Mouse (Mus musculus): ENCODE measurements around the gene C1rl. TPM values are rescaled to one million over a fixed set of nuclear protein-coding genes. Genes with fewer than 3 reads are reported as not detected.
A peak's percentile ranks its signal among the peaks of the same experiment; 100 is the strongest.
"Not testable (repeated sequence)": the region's sequence is repeated elsewhere in the genome, so short reads cannot be mapped to it uniquely, and the experiment has no call there.

Gene C1rl
- total RNA-seq, 2 experiments from 2014 or later = 0.64 to 1.2 TPM

- DNase-seq = no peak
- intact Hi-C loops (cut with DNase I; ENCODE audit: low total_unique reads) = no loop called here
These were observed 3.1 kb downstream of the C1rl start for GRCm38 (mm10) chr6:124496054-124496453.

DNA sequence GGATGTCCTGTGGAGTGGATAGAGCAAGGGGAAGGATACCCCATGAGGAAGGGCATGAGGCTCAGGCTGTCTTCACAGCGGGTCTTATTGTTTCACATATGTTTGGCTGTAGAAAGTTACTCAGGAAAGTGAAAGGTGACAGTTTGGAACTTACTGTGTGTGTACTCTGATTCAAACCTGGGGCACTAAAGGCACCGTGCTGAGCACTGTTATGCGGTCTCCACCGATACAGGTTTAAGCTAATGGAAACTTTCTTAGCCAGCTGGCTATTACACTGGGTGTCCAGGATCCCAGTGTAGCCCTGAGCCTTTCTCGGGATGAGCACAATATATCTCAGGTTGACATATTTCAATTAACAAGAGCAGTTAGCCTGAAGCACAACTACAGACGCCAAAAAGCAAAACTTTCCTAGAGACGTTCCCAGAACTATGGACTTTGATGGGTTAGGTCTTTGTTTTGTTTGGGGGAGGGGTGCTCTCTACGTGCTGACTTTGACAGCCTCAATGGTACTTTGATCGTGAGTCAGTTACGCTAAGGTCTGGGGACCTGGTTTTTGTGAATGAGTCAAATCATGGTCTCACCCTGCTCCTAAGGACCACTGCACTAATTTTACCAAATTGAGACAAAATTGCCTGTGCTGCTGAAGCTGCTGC is 7.1 kb downstream of the C1rl start:
- intact Hi-C loops (cut with DNase I; ENCODE audit: low total_unique reads) = no loop called here
- DNase-seq = no peak

DNA sequence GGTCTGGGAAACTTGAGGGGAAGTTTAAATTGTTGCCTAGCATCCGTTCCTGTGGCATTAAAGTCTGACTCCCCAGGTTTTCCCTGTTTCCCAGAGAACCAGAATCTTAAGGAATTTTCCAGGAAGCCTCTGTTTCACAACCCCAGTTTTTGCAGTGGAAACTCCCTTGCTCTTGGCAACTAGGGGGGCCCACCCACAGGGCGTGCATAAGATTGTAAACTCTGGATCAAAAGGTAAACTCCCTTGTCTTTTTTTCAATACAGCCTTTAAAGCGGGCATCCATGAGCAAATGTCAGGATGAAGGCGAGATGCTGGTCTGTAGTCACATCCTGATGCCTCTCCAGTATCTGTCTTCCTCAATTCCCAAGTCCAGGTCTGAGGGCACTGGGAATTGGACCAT is 8.6 kb downstream of the C1rl start:
- intact Hi-C loops (cut with DNase I; ENCODE audit: low total_unique reads) = no loop called here
- peak; percentile 42 for DNase-seq

- no peak for DNase-seq
- intact Hi-C loops (cut with DNase I; ENCODE audit: low total_unique reads) = no loop called here
These were observed 9.1 kb downstream of the C1rl start for GRCm38 (mm10) chr6:124502021-124502420.

DNA sequence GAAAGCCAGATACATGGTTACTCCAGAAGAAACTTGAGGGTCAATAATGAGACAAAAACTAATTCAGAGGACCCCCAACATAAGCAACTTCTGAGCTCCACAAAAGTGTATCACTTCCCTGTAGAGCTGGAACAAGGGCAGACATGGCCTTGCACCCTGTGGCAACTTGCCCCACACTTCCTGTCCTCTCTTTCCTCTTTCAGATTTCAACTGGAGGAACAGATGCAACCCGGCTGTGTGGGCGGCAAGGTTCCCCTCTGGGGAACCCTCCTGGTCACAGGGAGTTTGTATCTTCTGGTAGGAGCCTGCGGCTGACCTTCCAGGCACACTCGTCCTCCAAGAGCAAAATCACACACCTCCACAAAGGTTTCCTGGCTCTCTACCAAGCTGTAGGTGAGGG is 12.1 kb downstream of the C1rl start:
- no peak for DNase-seq
- intact Hi-C loops (cut with DNase I; ENCODE audit: low total_unique reads) = no loop called here

DNA sequence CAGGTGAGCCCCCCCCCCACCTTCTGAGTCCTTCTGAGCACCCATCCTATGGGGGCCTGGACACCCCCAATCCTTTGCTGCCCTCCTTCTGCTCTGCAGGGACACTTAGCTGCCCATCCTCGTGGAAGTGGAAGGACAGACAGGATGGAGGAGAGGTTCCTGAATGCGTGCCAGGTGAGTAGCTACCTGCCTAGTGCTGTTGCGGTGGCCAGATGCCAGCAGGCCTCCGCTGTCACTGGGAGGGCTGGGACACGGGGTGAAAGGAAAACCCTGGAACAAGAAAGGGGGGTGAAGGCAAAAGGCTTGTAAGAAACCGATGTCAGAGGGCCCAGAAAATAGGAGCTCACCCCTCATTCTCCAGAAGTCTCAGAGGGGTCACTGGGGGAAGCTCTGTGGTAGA is 14.1 kb downstream of the C1rl start:
- intact Hi-C loops (cut with DNase I; ENCODE audit: low total_unique reads) = no loop called here
- DNase-seq = no peak

DNA sequence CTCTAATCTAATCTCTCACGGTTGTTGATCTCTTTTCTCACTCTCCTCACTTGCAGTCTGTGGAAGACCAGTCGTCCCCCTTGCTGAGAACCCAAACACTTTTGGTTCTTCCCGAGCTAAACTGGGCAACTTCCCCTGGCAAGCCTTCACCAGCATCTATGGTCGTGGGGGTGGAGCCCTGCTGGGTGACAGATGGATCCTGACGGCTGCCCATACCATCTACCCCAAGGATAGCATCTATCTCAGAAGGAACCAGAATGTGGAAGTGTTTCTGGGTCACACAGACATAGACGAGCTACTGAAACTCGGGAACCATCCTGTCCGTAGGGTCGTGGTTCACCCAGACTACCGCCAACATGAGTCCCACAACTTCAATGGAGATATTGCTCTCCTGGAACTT is 15.4 kb downstream of the C1rl start:
- intact Hi-C loops (cut with DNase I; ENCODE audit: low total_unique reads) = no loop called here
- no peak for DNase-seq

DNA sequence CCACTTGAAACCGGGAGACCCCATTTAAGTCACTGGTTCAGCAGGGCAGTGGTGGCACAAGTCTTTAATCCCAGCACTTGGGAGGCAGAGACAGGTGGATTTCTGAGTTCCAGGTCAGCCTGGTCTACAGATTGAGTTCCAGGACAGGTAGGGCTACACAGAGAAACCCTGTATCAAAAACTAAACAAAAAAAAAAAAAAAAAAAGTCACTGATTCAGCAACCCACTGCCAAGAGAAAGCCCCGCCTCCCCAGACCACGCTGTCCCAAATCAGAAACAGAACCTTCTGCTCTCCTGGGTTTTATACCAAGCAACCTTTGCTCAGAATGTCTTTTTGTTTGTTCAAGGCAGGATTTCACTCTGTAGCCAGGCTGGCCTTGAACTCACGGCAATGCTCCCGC is 16.3 kb downstream of the C1rl start:
- intact Hi-C loops (cut with DNase I; ENCODE audit: low total_unique reads); DNase-seq: not testable (repeated sequence)

DNA sequence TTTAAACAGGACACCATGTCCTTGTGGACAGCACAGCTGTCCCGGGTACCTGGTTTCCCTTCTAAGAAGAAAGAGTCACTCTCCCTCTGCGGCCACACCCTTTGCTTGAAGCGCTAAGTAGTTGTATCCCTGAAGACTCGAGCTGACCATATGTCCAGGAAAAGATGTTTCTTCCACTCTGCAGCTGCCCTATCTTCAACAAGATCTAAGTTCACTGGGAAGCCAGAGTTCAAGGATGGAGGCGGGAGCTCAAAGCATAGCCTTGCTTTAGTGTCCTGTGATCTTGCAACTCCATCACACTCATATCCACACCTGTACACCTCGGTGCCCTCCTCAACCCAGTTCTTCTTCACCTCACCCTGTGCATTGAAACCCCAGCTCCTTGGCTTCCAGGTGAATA is 19.0 kb downstream of the C1rl start:
- no peak for DNase-seq
- intact Hi-C loops (cut with DNase I; ENCODE audit: low total_unique reads) = no loop called here

DNA sequence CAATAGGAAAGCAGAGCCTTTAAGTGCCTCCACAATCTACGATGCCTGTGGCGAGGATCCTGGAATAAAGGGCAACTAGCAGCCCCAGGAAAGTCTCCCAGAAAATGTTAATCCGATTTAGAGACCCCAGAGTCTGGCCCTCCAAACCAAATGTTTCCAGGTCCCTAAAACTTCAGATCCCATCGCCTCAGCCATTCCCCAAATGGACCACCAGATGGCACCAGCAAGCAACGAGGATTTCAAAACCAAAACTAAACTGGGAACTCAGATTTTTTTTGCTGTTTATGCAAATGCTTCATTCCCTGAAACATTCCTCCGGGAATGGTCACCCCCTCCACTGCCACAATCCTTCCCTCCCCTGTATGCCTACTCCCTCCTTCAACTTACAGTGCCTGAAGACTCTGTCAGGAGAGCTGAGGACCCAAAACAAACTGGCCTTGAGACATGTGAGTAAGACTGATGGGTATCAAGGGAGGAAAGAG is 19.5 kb downstream of the C1rl start, which contains the start of gene C1ra:
Gene C1ra, plus strand, starts transcription at position 51 of the 482 bp plus-strand sequence.
- peak; percentile 44 for DNase-seq
- intact Hi-C loops (cut with DNase I; ENCODE audit: low total_unique reads) = no loop called here

DNA sequence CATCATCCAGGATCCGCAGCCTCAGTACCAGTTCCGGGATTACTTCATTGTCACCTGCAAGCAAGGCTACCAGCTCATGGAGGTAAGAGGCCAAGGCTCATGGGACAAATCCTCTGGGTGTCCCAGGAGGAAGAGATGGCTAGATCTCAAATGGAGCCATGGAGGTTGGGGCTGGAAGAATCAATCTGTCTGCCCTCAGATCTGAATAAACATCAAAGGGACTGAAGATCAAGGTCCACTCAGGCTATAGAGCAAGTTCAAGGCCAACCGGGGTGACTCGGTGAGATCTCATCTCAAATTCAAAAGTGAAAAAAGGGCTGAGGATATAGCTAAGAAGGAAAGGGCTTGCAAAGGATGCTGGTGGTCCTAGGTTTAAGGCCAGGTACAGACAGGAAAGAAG is 24.8 kb downstream of the C1rl start:
- intact Hi-C loops (cut with DNase I; ENCODE audit: low total_unique reads); DNase-seq: not testable (repeated sequence)

- DNase-seq; intact Hi-C loops (cut with DNase I; ENCODE audit: low total_unique reads): not testable (repeated sequence)
These were observed 29.2 kb downstream of the C1rl start for GRCm38 (mm10) chr6:124522082-124522481.

DNA sequence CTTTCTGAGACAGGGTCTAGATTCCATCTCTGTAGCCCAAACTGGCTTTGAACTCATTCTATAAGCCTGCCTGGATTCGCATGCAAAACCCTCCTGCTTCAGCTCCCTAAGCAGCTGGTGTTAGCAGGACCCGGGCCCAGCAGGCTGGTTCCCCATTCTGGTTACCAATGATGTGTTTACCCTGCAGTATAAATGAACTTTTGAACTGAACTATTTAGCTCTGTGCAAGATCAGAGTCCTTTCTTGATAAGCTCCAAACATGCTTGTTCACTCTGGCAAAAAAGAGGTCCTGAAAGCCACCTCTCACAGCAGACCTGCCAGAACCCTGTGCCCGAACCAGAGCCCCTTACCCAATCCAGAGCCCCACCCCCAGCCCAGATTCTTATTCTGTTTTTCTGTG is 35.0 kb downstream of the C1rl start:
- intact Hi-C loops (cut with DNase I; ENCODE audit: low total_unique reads) = no loop called here
- no peak for DNase-seq

- intact Hi-C loops (cut with DNase I; ENCODE audit: low total_unique reads) = no loop called here
- DNase-seq = no peak
These were observed 38.2 kb downstream of the C1rl start for GRCm38 (mm10) chr6:124531077-124531476.

DNA sequence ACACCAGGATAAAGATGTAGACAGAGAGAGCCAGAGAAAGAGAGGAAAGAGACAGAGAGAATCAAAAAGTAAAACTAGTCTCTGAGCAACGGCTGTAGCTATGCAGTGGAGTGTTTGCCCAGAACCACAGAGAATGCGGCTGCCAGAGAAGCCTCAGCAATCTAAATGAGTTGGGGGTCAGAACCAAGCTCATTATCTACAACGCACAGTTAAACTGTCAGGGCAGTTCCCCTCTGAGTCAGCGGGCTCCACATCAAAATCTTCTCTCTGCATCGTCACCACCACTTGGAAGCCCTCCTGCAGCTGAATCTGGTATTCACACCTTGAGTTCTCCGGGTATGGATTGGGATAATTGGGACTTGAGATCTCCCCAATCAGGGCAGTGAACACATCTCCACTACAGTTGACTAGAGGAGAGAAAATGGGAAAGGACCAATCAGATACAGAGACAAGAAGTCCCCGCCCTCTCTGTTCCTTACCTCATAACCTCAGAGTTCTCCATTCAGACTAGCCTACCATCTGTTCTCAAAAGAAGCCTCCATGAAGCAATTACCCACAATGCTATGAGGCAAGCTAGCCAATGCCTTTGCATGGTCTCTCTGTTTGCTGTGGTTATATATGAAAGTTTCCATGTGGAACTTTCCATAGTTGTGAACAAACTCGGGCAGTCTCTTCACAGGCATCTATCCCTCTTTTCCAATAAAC is 43.4 kb downstream of the C1rl start:
- DNase-seq; intact Hi-C loops (cut with DNase I; ENCODE audit: low total_unique reads): not testable (repeated sequence)

GRCm38 (mm10) chr6:124541176-124541575 is 48.3 kb downstream of the C1rl start:
- DNase-seq; intact Hi-C loops (cut with DNase I; ENCODE audit: low total_unique reads): not testable (repeated sequence)

- intact Hi-C loops (cut with DNase I; ENCODE audit: low total_unique reads) = not testable (repeated sequence)
- DNase-seq = peak; percentile 54
These were observed 49.4 kb downstream of the C1rl start, which contains the start of gene C1s1 for GRCm38 (mm10) chr6:124542284-124542683. TSS of gene C1s1 (minus strand) at chr6:124542359.

DNA sequence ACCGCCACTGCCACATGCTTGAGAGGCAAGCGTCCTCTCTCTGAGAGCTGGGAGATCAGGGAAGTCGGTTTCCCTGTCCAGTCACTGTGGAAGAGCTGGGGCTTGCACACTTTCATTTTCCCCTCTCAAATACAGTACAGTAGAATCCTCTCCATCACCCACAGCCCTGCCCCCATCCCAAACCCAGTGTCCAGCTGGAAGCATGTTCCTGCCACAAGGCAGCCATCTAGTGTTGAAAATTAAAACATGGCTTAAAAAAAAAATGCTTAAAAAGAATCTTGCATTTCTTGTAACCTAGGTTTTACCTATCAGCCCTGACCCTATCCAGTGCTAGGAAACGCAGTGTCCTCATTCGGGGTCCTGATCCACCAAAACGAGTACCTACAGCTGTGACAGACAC is 51.6 kb downstream of the C1rl start:
- intact Hi-C loops (cut with DNase I; ENCODE audit: low total_unique reads) = no loop called here
- peak; percentile 43 for DNase-seq

GRCm38 (mm10) chr6:124545425-124545824 is 52.5 kb downstream of the C1rl start:
- intact Hi-C loops (cut with DNase I; ENCODE audit: low total_unique reads) = no loop called here

GRCm38 (mm10) chr6:124547979-124548378 is 55.1 kb downstream of the C1rl start:
- DNase-seq; intact Hi-C loops (cut with DNase I; ENCODE audit: low total_unique reads): not testable (repeated sequence)

More at GRCm38 (mm10) chr6:124545425-124545824, 52.5 kb downstream of the C1rl start:
- DNase-seq = no peak

DNA sequence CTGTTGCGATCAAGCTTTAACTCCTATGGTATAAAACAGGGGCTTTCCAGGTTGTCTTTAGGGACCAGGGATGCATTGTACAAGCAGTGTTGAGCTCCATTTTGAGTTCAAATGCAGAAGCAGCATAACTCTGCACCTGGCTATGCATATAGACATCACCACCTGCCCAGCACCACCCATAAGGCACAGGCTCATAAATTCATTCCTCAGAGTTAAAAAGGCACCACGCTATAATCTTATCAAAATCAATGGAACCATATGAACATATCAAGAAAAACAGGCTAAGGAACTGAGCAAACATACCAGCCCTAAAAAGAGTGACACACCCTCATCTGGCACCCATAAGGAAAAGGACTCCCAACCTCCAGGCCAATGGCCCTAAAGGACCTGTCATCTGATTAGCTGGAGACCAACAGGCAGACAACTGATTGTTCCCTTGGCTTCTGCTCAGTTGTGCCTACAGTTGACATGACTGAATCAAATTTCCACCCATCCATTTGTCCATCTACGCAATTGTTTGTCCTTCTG is 56.2 kb downstream of the C1rl start:
- intact Hi-C loops (cut with DNase I; ENCODE audit: low total_unique reads) = no loop called here
- DNase-seq = no peak
